Mouse (Mus musculus) midbrain, embryonic 16.5 days (tissue): Measurements from ENCODE around the gene Coro1c. TPM values are rescaled to one million over a fixed set of nuclear protein-coding genes. Genes with fewer than 3 reads are reported as not detected.

Source experiments
- ATAC-seq: fragments of 200-750 bp; cut with Nextera tagmentation; 2 replicates; pipeline ENCODE4 v1.8.0; 2017; ENCODE audit warnings: moderate TSS enrichment
- H3K27ac ChIP-seq: fragments of 300-500 bp; sonication (generic); 2 replicates; pipeline ENCODE4 v1.5.1; 2014; ENCODE audit warnings: mild to moderate bottlenecking, low read length, mixed read lengths
- H3K27me3 ChIP-seq: fragments of 300-500 bp; sonication (generic); 2 replicates; pipeline ENCODE4 v1.6.1; 2014; ENCODE audit warnings: low read depth, low read length, mixed read lengths; ENCODE audit not compliant: control insufficient read depth, insufficient read depth
- H3K36me3 ChIP-seq: fragments of 300-500 bp; sonication (generic); 2 replicates; pipeline ENCODE4 v1.6.1; 2014; ENCODE audit warnings: mild to moderate bottlenecking, low read length, moderate library complexity, mixed read lengths; ENCODE audit not compliant: control insufficient read depth, insufficient read depth
- H3K4me1 ChIP-seq: fragments of 300-500 bp; sonication (generic); 2 replicates; pipeline ENCODE4 v1.6.1; 2014; ENCODE audit warnings: mild to moderate bottlenecking, low read length, mixed read lengths; ENCODE audit not compliant: control insufficient read depth, insufficient read depth
- H3K4me2 ChIP-seq: fragments of 300-500 bp; sonication (generic); 2 replicates; pipeline ENCODE4 v1.6.1; 2014; ENCODE audit warnings: mild to moderate bottlenecking, low read length, mixed read lengths
- H3K4me3 ChIP-seq: fragments of 300-500 bp; sonication (generic); 2 replicates; pipeline ENCODE4 v1.5.1; 2014; ENCODE audit warnings: low read depth, mild to moderate bottlenecking, low read length, moderate library complexity, mixed read lengths
- H3K9ac ChIP-seq: fragments of 300-500 bp; sonication (generic); 2 replicates; pipeline ENCODE4 v1.6.1; 2014; ENCODE audit warnings: low read depth, low read length, mixed read lengths
- H3K9me3 ChIP-seq: fragments of 300-500 bp; sonication (generic); replicated peaks from 2 replicates; pipeline ENCODE4 v1.6.1; 2014; ENCODE audit warnings: mild to moderate bottlenecking, low read length, mixed read lengths; ENCODE audit not compliant: control insufficient read depth, poor library complexity, severe bottlenecking
- WGBS: fragments of 180-500 bp; shearing (Covaris S2); extraction: QIAGEN DNeasy Blood & Tissue Kit; methylation state at CpG from one replicate; pipeline ENCODE4 v1.1.7; 2014; 5-methylcytosine and 5-hydroxymethylcytosine counted together
- polyA plus RNA-seq: library from polyadenylated mRNA; unstranded; fragments of >200 nt; fragmentation: Nextera tagmentation; extraction: Ambion mirVana; gene quantifications from 2 replicates; pipeline ENCODE4 v1.2.1, GENCODE M21; 2015

Gene Coro1c
- polyA plus RNA-seq, 1 experiment from 2014 or later = 209 TPM

- H3K36me3 ChIP-seq = peaks cover 21% of the 10 kb centered on the region
These were observed 57.8 kb downstream of the Coro1c start for GRCm38 (mm10) chr5:113850680-113851230.

GRCm38 (mm10) chr5:113847636-113848035, 60.9 kb downstream of the Coro1c start:
- ATAC-seq = no peak

More at GRCm38 (mm10) chr5:113850680-113851230, 57.8 kb downstream of the Coro1c start:
- Histone ChIP-seq H3K27ac (no peak overlapping the region), H3K9ac (no peak overlapping the region), H3K4me1 (peaks cover 8% of the 10 kb centered on the region), H3K9me3 (no peaks in the 10 kb centered on the region), H3K27me3 (no peaks in the 10 kb centered on the region), H3K4me2 (no peak overlapping the region), H3K4me3 (no peak overlapping the region)
- no peak for ATAC-seq
- 72% methylated on average over 8 of the region's 8 CpGs for WGBS

GRCm38 (mm10) chr5:113846656-113847055, 61.9 kb downstream of the Coro1c start:
- Histone ChIP-seq H3K9ac (no peak overlapping the region), H3K4me2 (no peak overlapping the region), H3K9me3 (no peaks in the 10 kb centered on the region), H3K27ac (no peak overlapping the region), H3K4me3 (no peak overlapping the region), H3K27me3 (no peaks in the 10 kb centered on the region), H3K36me3 (peaks cover 37% of the 10 kb centered on the region), H3K4me1 (no peaks in the 10 kb centered on the region)
- no peak for ATAC-seq
- WGBS = 91% methylated on average over 8 of the region's 8 CpGs

More at GRCm38 (mm10) chr5:113847636-113848035, 60.9 kb downstream of the Coro1c start:
- H3K4me1 ChIP-seq = no peaks in the 10 kb centered on the region
- H3K9ac ChIP-seq = no peak overlapping the region
- no peak overlapping the region for H3K4me3 ChIP-seq
- WGBS = 91% methylated on average over 9 of the region's 9 CpGs
- H3K27me3 ChIP-seq = no peaks in the 10 kb centered on the region
- H3K4me2 ChIP-seq = no peak overlapping the region
- no peak overlapping the region for H3K27ac ChIP-seq
- peaks cover 38% of the 10 kb centered on the region for H3K36me3 ChIP-seq
- H3K9me3 ChIP-seq = no peaks in the 10 kb centered on the region

GRCm38 (mm10) chr5:113845627-113846026, 62.9 kb downstream of the Coro1c start:
- no peak for ATAC-seq
- Histone ChIP-seq H3K27me3 (no peaks in the 10 kb centered on the region), H3K9me3 (no peaks in the 10 kb centered on the region), H3K27ac (no peak overlapping the region), H3K4me2 (no peak overlapping the region), H3K9ac (no peak overlapping the region), H3K36me3 (peaks cover 32% of the 10 kb centered on the region), H3K4me3 (no peak overlapping the region), H3K4me1 (no peaks in the 10 kb centered on the region)
- 90% methylated on average over 8 of the region's 8 CpGs for WGBS

- Histone ChIP-seq H3K27me3 (no peaks in the 10 kb centered on the region), H3K4me3 (no peak overlapping the region), H3K4me2 (no peak overlapping the region), H3K9ac (no peak overlapping the region), H3K36me3 (peaks cover 32% of the 10 kb centered on the region), H3K9me3 (no peaks in the 10 kb centered on the region), H3K4me1 (no peaks in the 10 kb centered on the region), H3K27ac (no peak overlapping the region)
- no peak for ATAC-seq
- 63% methylated on average over 7 of the region's 7 CpGs for WGBS
These were observed 63.8 kb downstream of the Coro1c start for GRCm38 (mm10) chr5:113844721-113845120.

GRCm38 (mm10) chr5:113844106-113844505, 64.5 kb downstream of the Coro1c start:
- no peak overlapping the region for H3K4me2 ChIP-seq
- no peak overlapping the region for H3K4me3 ChIP-seq
- H3K9me3 ChIP-seq = no peaks in the 10 kb centered on the region
- H3K36me3 ChIP-seq = peaks cover 32% of the 10 kb centered on the region
- no peaks in the 10 kb centered on the region for H3K4me1 ChIP-seq
- no peaks in the 10 kb centered on the region for H3K27me3 ChIP-seq
- 85% methylated on average over 15 of the region's 15 CpGs for WGBS
- no peak overlapping the region for H3K9ac ChIP-seq
- no peak overlapping the region for H3K27ac ChIP-seq
- no peak for ATAC-seq

- H3K4me2 ChIP-seq = no peak overlapping the region
- no peak for ATAC-seq
- no peaks in the 10 kb centered on the region for H3K4me1 ChIP-seq
- 93% methylated on average over 9 of the region's 9 CpGs for WGBS
- H3K36me3 ChIP-seq = peaks cover 32% of the 10 kb centered on the region
- H3K27me3 ChIP-seq = no peaks in the 10 kb centered on the region
- H3K27ac ChIP-seq = no peak overlapping the region
- no peak overlapping the region for H3K4me3 ChIP-seq
- no peak overlapping the region for H3K9ac ChIP-seq
- no peaks in the 10 kb centered on the region for H3K9me3 ChIP-seq
These were observed 65.7 kb downstream of the Coro1c start for GRCm38 (mm10) chr5:113842906-113843305.

- Histone ChIP-seq H3K27me3 (no peaks in the 10 kb centered on the region), H3K9me3 (no peaks in the 10 kb centered on the region), H3K36me3 (peaks cover 29% of the 10 kb centered on the region), H3K9ac (no peak overlapping the region), H3K27ac (no peak overlapping the region), H3K4me3 (no peak overlapping the region), H3K4me2 (no peak overlapping the region), H3K4me1 (no peaks in the 10 kb centered on the region)
- WGBS = 90% methylated on average over 9 of the region's 9 CpGs
- no peak for ATAC-seq
These were observed 66.3 kb downstream of the Coro1c start for GRCm38 (mm10) chr5:113842244-113842643.

- peaks cover 26% of the 10 kb centered on the region for H3K36me3 ChIP-seq
- WGBS = 89% methylated on average over 23 of the region's 23 CpGs
- no peak overlapping the region for H3K4me3 ChIP-seq
- no peaks in the 10 kb centered on the region for H3K9me3 ChIP-seq
- H3K4me1 ChIP-seq = no peaks in the 10 kb centered on the region
- H3K27ac ChIP-seq = no peak overlapping the region
- no peak overlapping the region for H3K9ac ChIP-seq
- H3K4me2 ChIP-seq = no peak overlapping the region
- H3K27me3 ChIP-seq = no peaks in the 10 kb centered on the region
- no peak for ATAC-seq
These were observed 67.0 kb downstream of the Coro1c start for GRCm38 (mm10) chr5:113841243-113842225.
